Mouse (Mus musculus) spleen, postnatal 14 days (tissue): ENCODE results near the gene Astn2.

Experiments used
- DNase-seq, 2 experiments: peaks; one replicate each; pipeline ENCODE4 v3.0.0; 2021 to 2022; ENCODE audit warnings: low spot score in 2 of 2

Gene Astn2

DNA sequence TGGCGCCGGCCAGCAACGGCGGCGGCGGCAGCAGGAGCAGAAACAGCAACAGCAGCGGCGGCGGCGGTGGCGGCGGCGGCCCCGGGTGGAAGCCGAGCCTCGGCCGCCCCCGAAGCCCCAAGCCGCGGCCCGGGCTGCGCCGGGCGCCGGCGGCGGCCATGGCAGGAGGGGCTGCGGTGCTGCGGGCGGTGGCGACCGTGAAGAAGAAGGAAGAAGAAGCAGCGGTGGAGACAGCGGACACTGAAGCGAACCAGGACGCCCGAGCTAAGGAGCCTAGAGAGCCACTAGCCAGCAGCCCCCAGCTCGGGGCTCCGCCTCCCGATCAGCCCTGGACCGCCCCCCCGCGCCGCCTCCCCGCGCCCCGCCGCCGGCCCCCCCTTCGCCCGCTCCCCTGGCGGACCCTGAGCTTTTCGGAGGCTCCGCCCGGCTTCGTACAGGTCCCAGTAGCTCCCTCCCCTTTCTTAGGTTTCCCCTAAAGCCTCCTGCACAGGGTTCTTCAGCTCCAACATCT lies at the start of gene Astn2:
Gene Astn2, minus strand, starts transcription at position 411 of the 511 bp plus-strand sequence.
- DNase-seq = no peak

DNA sequence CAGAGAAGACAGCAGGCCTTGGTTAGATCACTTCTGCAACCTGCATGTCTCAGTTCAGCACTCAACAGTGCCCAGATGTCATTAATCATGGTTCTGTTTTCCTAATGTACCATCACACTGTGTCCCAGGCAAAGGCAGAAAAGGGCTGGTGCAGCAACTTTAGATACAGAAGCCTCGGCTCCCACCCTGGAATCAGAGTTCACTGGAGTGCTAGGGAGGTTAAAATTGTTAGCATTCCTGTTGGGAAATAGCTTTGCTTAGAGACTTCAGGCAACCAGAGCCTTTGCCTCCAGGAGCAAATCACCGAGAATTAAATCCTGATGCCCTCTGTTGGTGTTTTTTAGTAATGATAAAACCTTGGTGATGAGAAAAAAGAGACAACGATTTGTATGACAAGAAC lies 45.7 kb upstream of the Astn2 start:
- DNase-seq = no peak

- no peak for DNase-seq
Measured at GRCm38 (mm10) chr4:66431256-66431655, 26.8 kb upstream of the Astn2 start.

GRCm38 (mm10) chr4:66425804-66426203 lies 21.4 kb upstream of the Astn2 start:
- DNase-seq = no peak

GRCm38 (mm10) chr4:66414778-66415177 lies 10.4 kb upstream of the Astn2 start:
- DNase-seq = no peak

DNA sequence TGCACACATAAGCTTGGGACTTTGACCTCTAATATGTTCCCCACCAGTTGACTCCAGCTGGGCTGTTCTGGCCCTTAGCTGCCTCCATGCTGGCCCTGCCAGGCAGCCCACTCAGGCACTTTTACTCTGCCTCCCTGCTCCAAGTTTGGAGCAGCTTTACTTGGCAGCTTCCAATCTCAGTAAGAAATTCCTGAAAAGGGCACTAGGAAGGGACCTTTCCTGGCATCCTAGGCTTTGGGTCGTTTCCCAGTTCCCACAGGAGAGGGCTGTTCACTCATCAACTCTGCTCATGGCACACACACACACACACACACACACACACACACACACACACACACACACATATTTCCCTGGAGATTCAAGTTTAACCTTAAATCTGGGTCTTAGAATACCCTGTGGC lies 675 bp upstream of the Astn2 start:
- DNase-seq = no peak

- DNase-seq = no peak
Measured at GRCm38 (mm10) chr4:66403708-66404200, 657 bp downstream of the Astn2 start.

- no peak for DNase-seq
Measured at GRCm38 (mm10) chr4:66403116-66403707, 1.2 kb downstream of the Astn2 start.

DNA sequence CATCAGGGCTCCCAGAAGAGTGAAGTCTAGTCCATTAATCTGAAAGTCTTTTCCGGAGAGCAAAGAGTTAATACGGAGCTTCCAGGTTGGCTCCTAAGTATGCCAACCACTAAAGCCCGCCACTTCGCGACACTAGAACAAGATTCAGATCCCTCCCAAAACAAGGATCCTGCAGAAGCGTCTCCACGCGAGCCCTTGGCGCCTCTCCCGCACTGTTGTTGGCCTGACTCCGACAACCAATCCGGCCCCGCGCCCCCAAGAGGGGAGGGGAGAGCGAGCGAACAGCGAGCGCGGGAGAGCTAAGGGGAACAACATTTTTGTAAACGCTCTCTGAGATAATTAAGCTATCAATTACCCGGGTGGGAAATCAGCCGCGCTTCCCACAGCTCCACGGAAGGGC lies 1.8 kb downstream of the Astn2 start:
- no peak for DNase-seq

GRCm38 (mm10) chr4:66401186-66401681 lies 3.2 kb downstream of the Astn2 start:
- no peak for DNase-seq

DNA sequence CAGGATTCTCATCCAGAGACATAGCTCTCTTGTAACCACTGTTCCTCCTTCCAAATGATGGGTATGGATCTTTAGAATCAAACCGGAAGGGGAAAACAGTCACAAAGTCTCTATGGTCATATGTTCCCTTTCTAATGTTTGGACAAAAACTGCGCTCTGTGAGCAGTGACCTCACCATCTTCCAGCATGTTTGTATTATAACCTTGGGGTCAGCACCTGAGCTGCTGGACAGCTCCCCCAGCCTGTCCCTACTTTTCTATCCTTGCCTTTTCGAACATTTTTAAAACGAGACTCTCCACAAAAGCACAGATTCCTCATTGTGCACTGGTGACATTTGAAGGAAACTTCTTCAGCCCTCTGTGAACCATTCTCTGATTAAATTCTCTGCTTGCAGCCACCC lies 5.3 kb downstream of the Astn2 start:
- no peak for DNase-seq

- no peak for DNase-seq
Measured at GRCm38 (mm10) chr4:66397216-66397615, 7.2 kb downstream of the Astn2 start.

DNA sequence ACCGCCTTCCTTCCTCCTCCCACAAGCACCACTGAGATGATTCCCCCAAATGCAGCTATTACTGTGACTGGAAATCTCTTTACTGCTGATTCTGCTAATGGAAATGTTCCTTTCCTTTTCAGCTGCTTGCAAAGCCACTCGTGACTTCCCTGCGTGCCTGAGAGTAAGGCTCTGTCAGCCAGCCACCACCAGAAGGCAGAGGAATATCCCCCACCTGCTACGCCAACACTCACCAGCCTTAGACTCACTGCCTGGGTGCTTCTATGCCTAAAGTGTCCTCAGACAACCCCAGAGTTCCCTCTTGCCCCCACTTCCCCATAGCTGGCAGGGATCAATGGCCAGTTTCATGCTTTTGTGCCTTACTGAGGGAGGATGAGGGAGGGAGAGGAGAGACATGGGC lies 11.1 kb downstream of the Astn2 start:
- no peak for DNase-seq

DNA sequence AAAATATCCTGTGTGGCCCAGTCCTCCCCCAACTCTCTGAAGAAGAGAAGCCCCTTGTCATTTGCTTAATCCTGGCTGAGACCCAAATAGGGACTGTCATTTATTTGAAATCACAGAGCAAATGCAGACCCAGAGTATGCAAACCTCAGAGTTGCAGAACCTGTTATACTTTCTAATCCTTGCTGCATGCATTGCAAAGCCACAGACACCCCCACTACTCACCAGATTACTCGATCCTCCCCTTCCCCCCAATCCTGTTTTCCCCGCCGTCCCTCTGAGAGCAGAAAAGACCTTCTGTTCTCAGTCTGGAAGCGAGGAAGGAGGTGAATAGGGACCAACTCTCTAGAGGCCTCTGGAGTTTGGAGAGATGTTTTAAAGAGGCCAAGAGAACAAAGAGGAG lies 13.9 kb downstream of the Astn2 start:
- no peak for DNase-seq

- no peak for DNase-seq
Measured at GRCm38 (mm10) chr4:66378586-66378985, 25.8 kb downstream of the Astn2 start.

DNA sequence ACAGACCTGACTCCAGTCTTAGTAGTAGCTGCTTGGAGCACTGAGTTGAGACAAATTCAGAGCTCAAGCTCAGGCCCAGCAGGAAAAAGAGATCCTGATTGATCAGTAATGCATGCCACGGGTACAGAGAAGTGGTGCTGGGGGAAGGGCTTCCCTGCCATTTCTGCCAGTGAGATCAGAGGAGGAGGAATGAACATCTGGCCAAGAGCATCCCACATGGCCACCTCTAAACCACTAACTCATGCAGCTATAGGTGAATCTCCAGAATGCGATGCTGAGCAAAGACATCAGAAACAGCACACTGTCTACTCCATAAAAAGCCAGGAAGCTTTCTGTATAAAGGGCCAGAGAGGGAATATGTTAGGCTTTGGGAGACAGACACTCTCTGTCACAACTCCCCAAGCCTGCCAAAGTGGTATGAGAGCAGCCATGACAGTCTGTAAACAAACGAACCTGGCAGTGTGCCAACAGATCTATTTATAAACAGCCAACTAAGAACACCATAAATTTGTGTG lies 33.8 kb downstream of the Astn2 start:
- DNase-seq = no peak

- DNase-seq = no peak
Measured at GRCm38 (mm10) chr4:66365500-66365899, 38.9 kb downstream of the Astn2 start.

DNA sequence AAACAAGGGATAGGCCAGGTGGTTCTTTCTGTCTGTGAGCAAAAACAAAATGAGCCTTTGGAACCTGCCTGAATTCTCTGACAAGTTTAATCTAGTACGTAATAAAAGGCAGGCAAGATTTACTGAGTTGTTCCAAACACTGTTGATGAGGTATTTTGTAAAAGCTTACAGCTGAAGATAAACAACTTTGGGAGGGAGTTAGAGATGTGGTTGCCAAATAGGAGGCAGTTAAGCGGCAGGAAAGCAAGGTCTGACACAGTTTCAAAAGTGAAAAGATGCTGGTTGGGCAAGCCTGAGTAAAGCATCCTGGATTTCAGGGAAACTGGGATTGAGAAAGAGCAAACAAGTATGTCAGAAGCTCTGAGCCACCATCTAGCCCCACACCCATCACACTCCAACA lies 59.8 kb downstream of the Astn2 start:
- no peak for DNase-seq

GRCm38 (mm10) chr4:66337443-66337842 lies 67.0 kb downstream of the Astn2 start:
- DNase-seq = no peak

DNA sequence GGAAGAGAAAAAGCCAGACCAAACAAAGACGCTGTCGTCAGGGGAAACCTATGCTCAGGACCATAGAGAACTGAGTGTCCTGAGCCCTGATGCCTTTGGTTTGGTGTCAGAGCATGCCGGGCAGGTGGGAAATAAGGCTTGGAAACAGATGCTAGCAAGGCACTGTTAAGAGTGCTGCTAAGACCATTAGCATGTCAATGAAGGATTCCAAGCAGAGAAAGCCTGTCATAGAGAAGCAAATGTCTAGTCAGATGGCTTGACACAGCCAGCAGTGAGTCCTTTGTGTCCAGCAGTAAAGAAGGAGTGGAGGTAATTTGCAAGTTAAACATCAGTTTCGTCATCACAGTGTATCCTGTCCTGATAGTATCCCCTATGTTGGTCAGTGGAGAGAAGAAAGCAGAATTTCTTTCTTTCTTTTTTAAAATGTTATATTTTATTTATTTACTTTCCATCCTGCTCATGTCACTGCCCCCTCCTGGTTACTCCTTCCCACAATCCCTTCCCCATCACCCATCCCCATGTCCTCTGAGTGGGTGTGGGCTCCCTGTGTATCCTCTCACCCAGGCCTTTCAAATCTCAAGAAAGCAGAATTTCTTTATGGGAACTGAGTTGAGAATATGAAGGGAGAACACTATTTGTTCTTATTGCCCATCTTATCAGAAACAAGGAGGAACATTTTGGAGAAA lies 73.7 kb downstream of the Astn2 start:
- DNase-seq = no peak

GRCm38 (mm10) chr4:66321051-66321450 lies 83.4 kb downstream of the Astn2 start:
- DNase-seq = no peak

DNA sequence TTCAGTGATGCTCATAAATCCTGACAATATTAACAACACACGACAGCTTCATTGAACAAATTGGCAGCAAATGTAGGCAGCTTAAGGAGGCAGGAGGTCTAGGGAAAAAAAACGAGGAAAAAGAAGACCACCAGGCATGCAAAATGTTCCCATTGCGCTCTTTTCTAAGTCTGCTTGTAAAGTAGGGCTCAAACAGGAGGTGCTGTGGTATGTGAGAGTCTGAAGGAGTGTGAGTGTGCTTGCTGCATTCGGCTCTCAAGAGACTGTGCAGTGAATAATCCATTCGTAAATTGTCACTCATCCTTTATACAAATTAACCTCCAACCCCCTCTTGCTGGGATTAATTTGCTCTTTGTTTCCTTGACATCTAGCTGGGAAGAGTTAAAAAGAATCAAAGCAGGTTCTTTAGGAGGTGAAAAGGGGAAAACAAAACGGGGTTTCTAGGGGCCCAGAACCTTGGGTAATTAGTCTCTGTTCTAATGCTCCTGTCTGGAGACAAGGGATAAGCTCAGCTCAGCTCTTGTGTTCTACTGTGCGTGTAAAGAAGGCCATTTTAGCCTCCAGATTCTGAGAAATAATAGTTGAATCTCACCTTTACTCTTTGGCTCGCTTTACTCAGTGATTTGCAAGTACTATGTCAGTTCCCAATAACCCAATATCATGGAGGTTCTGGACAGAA lies 89.5 kb downstream of the Astn2 start:
- DNase-seq = no peak
